ENCODE assay signal across 12 mouse cellular contexts in genomic region chr10:76724231-76724736, GRCm38 (mm10). TPM values are rescaled to one million over a fixed set of nuclear protein-coding genes. Genes with fewer than 3 reads are reported as not detected.
DNase-seq lines count a peak whose midpoint lies in the region; ATAC-seq and TF ChIP-seq lines count a peak whose summit lies in the region.
"Had no signal": no experiment of that assay in that cellular context is flagged by ENCODE, and none has a peak within 500 bp of the region (broad histone marks: within the 10 kb centered on the region; RNA-seq: fewer than 3 reads in every experiment).

No protein-coding gene starts in this region.

- no peak for DNase-seq in kidney, postnatal 0 days (ENCODE audit: low spot score)
- no peak for DNase-seq in kidney, adult 2 months
- no peak for DNase-seq in lung, postnatal 0 days (ENCODE audit: low spot score)
- no peak for DNase-seq in retina, embryonic 14.5 days (ENCODE audit: low spot score)
- DNase-seq: cerebellum, adult 18-20 months; liver, embryonic 13.5 days; right cerebral cortex, postnatal 14 days; thymus, adult 2 months had no signal

- H3K27ac ChIP-seq in kidney, postnatal 0 days, result no peak overlapping the region
- H3K27ac ChIP-seq in kidney, adult 2 months (ENCODE audit: insufficient read depth, low read depth, low read length), result no peak overlapping the region
- no peak overlapping the region for H3K27ac ChIP-seq in embryonic facial prominence, embryonic 12.5 days
- H3K27ac ChIP-seq in heart, embryonic 15.5 days, result no peak overlapping the region
- no peak overlapping the region for H3K27ac ChIP-seq in lung, postnatal 0 days (ENCODE audit: low read length)
- H3K27ac ChIP-seq: liver, embryonic 13.5 days had no signal

- H3K4me3 ChIP-seq in kidney, postnatal 0 days (replicated peaks; ENCODE audit: low read depth, low read length), result peak overlapping the region; percentile 9; the same call in 1 of the 2 replicates
- H3K4me3 ChIP-seq in kidney, adult 2 months (ENCODE audit: insufficient read depth, low read depth, low read length), result no peak overlapping the region
- peak overlapping the region; percentile 37 for H3K4me3 ChIP-seq in embryonic facial prominence, embryonic 12.5 days
- peak overlapping the region; percentile 46 for H3K4me3 ChIP-seq in heart, embryonic 15.5 days
- peak overlapping the region; percentile 45 for H3K4me3 ChIP-seq in lung, postnatal 0 days (ENCODE audit: low read depth, low read length)

- ATAC-seq in kidney, postnatal 0 days (replicated peaks; ENCODE audit: low FRiP score, low read depth), result no peak
- ATAC-seq in embryonic facial prominence, embryonic 12.5 days (ENCODE audit: insufficient number of reproducible peaks, insufficient read depth, low FRiP score, low TSS enrichment), result no peak
- ATAC-seq in heart, embryonic 15.5 days (replicated peaks; ENCODE audit: insufficient number of reproducible peaks, insufficient read depth, low FRiP score, low read depth), result no peak
- no peak for ATAC-seq in lung, postnatal 0 days
- ATAC-seq in frontal cortex, adult (ENCODE audit: low TSS enrichment), result no peak
- ATAC-seq: midbrain, embryonic 16.5 days had no signal

- WGBS in kidney, postnatal 0 days, result 31% methylated on average over 5 of the region's 5 CpGs
- 38% methylated on average over 5 of the region's 5 CpGs for WGBS in kidney, adult 2 months
- 50% methylated on average over 5 of the region's 5 CpGs for WGBS in embryonic facial prominence, embryonic 12.5 days
- 47% methylated on average over 5 of the region's 5 CpGs for WGBS in heart, embryonic 15.5 days
- WGBS in lung, postnatal 0 days, result 38% methylated on average over 5 of the region's 5 CpGs

- TF ChIP-seq POLR2A in kidney, adult 2 months (IDR thresholded peaks at IDR 0.05; ENCODE audit: low read depth, low read length), result no peak

- H3K9me3 ChIP-seq in kidney, postnatal 0 days (replicated peaks; ENCODE audit: low read length), result no peaks in the 10 kb centered on the region
- H3K9me3 ChIP-seq in embryonic facial prominence, embryonic 12.5 days, result no peaks in the 10 kb centered on the region
- H3K9me3 ChIP-seq in heart, embryonic 15.5 days (replicated peaks), result no peaks in the 10 kb centered on the region
- no peaks in the 10 kb centered on the region for H3K9me3 ChIP-seq in lung, postnatal 0 days (ENCODE audit: low read length)
- H3K9me3 ChIP-seq: liver, embryonic 13.5 days had no signal

- H3K4me1 ChIP-seq in kidney, postnatal 0 days (replicated peaks; ENCODE audit: insufficient read depth, low read length), result no peaks in the 10 kb centered on the region
- H3K4me1 ChIP-seq in kidney, adult 2 months (ENCODE audit: control insufficient read depth, insufficient read depth, low read length), result no peaks in the 10 kb centered on the region
- H3K4me1 ChIP-seq in embryonic facial prominence, embryonic 12.5 days, result peaks cover 38% of the 10 kb centered on the region
- peaks cover 25% of the 10 kb centered on the region for H3K4me1 ChIP-seq in heart, embryonic 15.5 days (replicated peaks)
- H3K4me1 ChIP-seq in lung, postnatal 0 days (ENCODE audit: insufficient read depth, low read depth, low read length), result 0 out of 2 replicates have a peak, but pooled peaks cover 4% of the 10 kb centered on the region
- H3K4me1 ChIP-seq: liver, embryonic 13.5 days had no signal

- peak overlapping the region; percentile 54 for H3K4me2 ChIP-seq in kidney, postnatal 0 days (ENCODE audit: low read length)
- H3K4me2 ChIP-seq in embryonic facial prominence, embryonic 12.5 days (replicated peaks), result peak overlapping the region; percentile 51
- peak overlapping the region; percentile 60 for H3K4me2 ChIP-seq in heart, embryonic 15.5 days
- peak overlapping the region; percentile 65 for H3K4me2 ChIP-seq in lung, postnatal 0 days (replicated peaks; ENCODE audit: low read depth, low read length)

- no peak for TF ChIP-seq EP300 in lung, postnatal 0 days (IDR thresholded peaks at IDR 0.05)

- no peaks in the 10 kb centered on the region for H3K27me3 ChIP-seq in kidney, postnatal 0 days (ENCODE audit: insufficient read depth, low read length)
- H3K27me3 ChIP-seq in kidney, adult 2 months (replicated peaks; ENCODE audit: control insufficient read depth, insufficient read depth, low read length), result no peaks in the 10 kb centered on the region
- no peaks in the 10 kb centered on the region for H3K27me3 ChIP-seq in embryonic facial prominence, embryonic 12.5 days
- no peaks in the 10 kb centered on the region for H3K27me3 ChIP-seq in heart, embryonic 15.5 days
- H3K27me3 ChIP-seq in lung, postnatal 0 days (replicated peaks; ENCODE audit: insufficient read depth, low read length), result no peaks in the 10 kb centered on the region
- H3K27me3 ChIP-seq: liver, embryonic 13.5 days had no signal

- H3K36me3 ChIP-seq in kidney, postnatal 0 days (ENCODE audit: insufficient read depth, low read length), result no peaks in the 10 kb centered on the region
- no peaks in the 10 kb centered on the region for H3K36me3 ChIP-seq in kidney, adult 2 months (ENCODE audit: control insufficient read depth, insufficient read depth, low read length)
- peaks cover 36% of the 10 kb centered on the region for H3K36me3 ChIP-seq in embryonic facial prominence, embryonic 12.5 days
- 0 out of 2 replicates have a peak, but pooled peaks cover 16% of the 10 kb centered on the region for H3K36me3 ChIP-seq in heart, embryonic 15.5 days
- H3K36me3 ChIP-seq in lung, postnatal 0 days (ENCODE audit: insufficient read depth, low read length), result peaks cover 3% of the 10 kb centered on the region; the same call in 1 of the 2 replicates
- H3K36me3 ChIP-seq: liver, embryonic 13.5 days had no signal

- TF ChIP-seq CTCF in kidney, postnatal 0 days (IDR thresholded peaks at IDR 0.05; ENCODE audit: low read depth), result no peak
- TF ChIP-seq CTCF in kidney, adult 2 months (conservative IDR thresholded peaks at IDR 0.05; ENCODE audit: insufficient read depth, insufficient read length, low read depth, low read length), result no peak
- TF ChIP-seq CTCF in lung, postnatal 0 days (IDR thresholded peaks at IDR 0.05), result no peak

- H3K9ac ChIP-seq in kidney, postnatal 0 days (ENCODE audit: low read depth, low read length), result no peak overlapping the region
- peak overlapping the region; percentile 32; the same call in 1 of the 2 replicates for H3K9ac ChIP-seq in embryonic facial prominence, embryonic 12.5 days
- H3K9ac ChIP-seq in heart, embryonic 15.5 days, result no peak overlapping the region
- no peak overlapping the region for H3K9ac ChIP-seq in lung, postnatal 0 days (replicated peaks; ENCODE audit: low read depth)
- H3K9ac ChIP-seq: liver, embryonic 13.5 days had no signal

RNA-seq across cellular contexts. Expression of gene Col6a1, which starts 1.7 kb away (rescaled TPM):
- 80.9 and 81.3 TPM in 2 replicates for polyA plus RNA-seq in kidney, postnatal 0 days (2015; fragmentation: Nextera tagmentation; extraction: Ambion mirVana)
- polyA plus RNA-seq in kidney, adult 2 months (2012; rRNA removed), result 33.2 and 39.1 TPM in 2 replicates
- 82.2 and 105 TPM in 2 replicates for polyA plus RNA-seq in embryonic facial prominence, embryonic 12.5 days (2016; fragmentation: Nextera tagmentation; extraction: Ambion mirVana)
- 90.9 and 128 TPM in 2 replicates for polyA plus RNA-seq in heart, embryonic 15.5 days (2015; fragmentation: Nextera tagmentation; extraction: Ambion mirVana)
- 344 and 387 TPM in 2 replicates for polyA plus RNA-seq in lung, postnatal 0 days (2015; fragmentation: Nextera tagmentation; extraction: Ambion mirVana)
